ENCODE assay signal across 34 mouse cellular contexts in genomic region chr9:84187531-84187930, GRCm38 (mm10).
"Had no signal": no experiment of that assay in that cellular context is flagged by ENCODE, and none has a peak within 500 bp of the region (broad histone marks: within the 10 kb centered on the region; RNA-seq: fewer than 3 reads in every experiment).

No protein-coding gene starts in this region.

- DNase-seq: heart, postnatal 10 days; heart, postnatal 14 days; heart, postnatal 36 days; heart, postnatal 4 days; kidney, adult 11 months; kidney, adult 18-20 months; kidney, adult 2 months; kidney, adult 8-10 months; kidney, adult 9 months; kidney, postnatal 10 days; kidney, postnatal 14 days; kidney, postnatal 25 days; kidney, postnatal 36 days; kidney, postnatal 4 days; layer of hippocampus, adult 9-11 months; layer of hippocampus, postnatal 36 days had no signal

- H3K9me3 ChIP-seq: heart, embryonic 13.5 days; heart, embryonic 15.5 days; hindbrain, embryonic 10.5 days; hindbrain, embryonic 12.5 days; hindbrain, embryonic 13.5 days; hindbrain, embryonic 15.5 days; intestine, embryonic 15.5 days; kidney, embryonic 15.5 days had no signal

- H3K4me1 ChIP-seq: heart, embryonic 13.5 days; heart, embryonic 15.5 days; hindbrain, embryonic 10.5 days; hindbrain, embryonic 12.5 days; hindbrain, embryonic 13.5 days; hindbrain, embryonic 15.5 days; intestine, embryonic 15.5 days had no signal

- H3K36me3 ChIP-seq: heart, embryonic 13.5 days; heart, embryonic 15.5 days; hindbrain, embryonic 10.5 days; hindbrain, embryonic 12.5 days; hindbrain, embryonic 13.5 days; hindbrain, embryonic 15.5 days; intestine, embryonic 15.5 days; kidney, embryonic 15.5 days had no signal

- H3K27me3 ChIP-seq: heart, embryonic 13.5 days; heart, embryonic 15.5 days; hindbrain, embryonic 12.5 days; hindbrain, embryonic 13.5 days; hindbrain, embryonic 15.5 days; intestine, embryonic 15.5 days; kidney, embryonic 15.5 days had no signal

- ATAC-seq: hindbrain, embryonic 16.5 days; hindbrain, postnatal 0 days; inflammation-experienced regulatory T-cells, adult 6 months; intestine, embryonic 15.5 days; intestine, embryonic 16.5 days; intestine, postnatal 0 days had no signal

- H3K9ac ChIP-seq: heart, embryonic 13.5 days; heart, embryonic 15.5 days; hindbrain, embryonic 12.5 days; hindbrain, embryonic 13.5 days; hindbrain, embryonic 14.5 days; hindbrain, embryonic 15.5 days; intestine, embryonic 15.5 days; kidney, embryonic 15.5 days had no signal

- H3K4me3 ChIP-seq: heart, embryonic 13.5 days; heart, embryonic 15.5 days; hindbrain, embryonic 10.5 days; hindbrain, embryonic 12.5 days; hindbrain, embryonic 13.5 days; hindbrain, embryonic 15.5 days; intestine, embryonic 15.5 days; kidney, embryonic 15.5 days; layer of hippocampus, adult 2 months; left cerebral cortex, adult 2 months had no signal

- H3K4me2 ChIP-seq: heart, embryonic 11.5 days; heart, embryonic 13.5 days; heart, embryonic 15.5 days; hindbrain, embryonic 12.5 days; hindbrain, embryonic 13.5 days; hindbrain, embryonic 14.5 days; hindbrain, embryonic 15.5 days; intestine, embryonic 15.5 days; kidney, embryonic 15.5 days had no signal

- H3K27ac ChIP-seq: heart, embryonic 13.5 days; heart, embryonic 15.5 days; hindbrain, embryonic 10.5 days; hindbrain, embryonic 12.5 days; hindbrain, embryonic 13.5 days; hindbrain, embryonic 14.5 days; hindbrain, embryonic 15.5 days; hindbrain, postnatal 0 days; intestine, embryonic 15.5 days; kidney, embryonic 15.5 days; kidney, postnatal 0 days; layer of hippocampus, adult 2 months; left cerebral cortex, adult 2 months had no signal
